Mouse (Mus musculus) subcutaneous adipose tissue, adult 2 months (tissue): Measurements from ENCODE around the gene Snu13. TPM values are rescaled to one million over a fixed set of nuclear protein-coding genes. Genes with fewer than 3 reads are reported as not detected.

ENCODE experiments used
- polyA plus RNA-seq: library from polyadenylated mRNA; depleted of rRNA; stranded (reverse); fragments of >200 nt; gene quantifications from 2 replicates; pipeline ENCODE4 v1.2.3, GENCODE M21; 2012; ENCODE audit warnings: low replicate concordance; rRNA removed

The Snu13 gene
- 50.4 and 75.6 TPM in 2 replicates for polyA plus RNA-seq

DNA sequence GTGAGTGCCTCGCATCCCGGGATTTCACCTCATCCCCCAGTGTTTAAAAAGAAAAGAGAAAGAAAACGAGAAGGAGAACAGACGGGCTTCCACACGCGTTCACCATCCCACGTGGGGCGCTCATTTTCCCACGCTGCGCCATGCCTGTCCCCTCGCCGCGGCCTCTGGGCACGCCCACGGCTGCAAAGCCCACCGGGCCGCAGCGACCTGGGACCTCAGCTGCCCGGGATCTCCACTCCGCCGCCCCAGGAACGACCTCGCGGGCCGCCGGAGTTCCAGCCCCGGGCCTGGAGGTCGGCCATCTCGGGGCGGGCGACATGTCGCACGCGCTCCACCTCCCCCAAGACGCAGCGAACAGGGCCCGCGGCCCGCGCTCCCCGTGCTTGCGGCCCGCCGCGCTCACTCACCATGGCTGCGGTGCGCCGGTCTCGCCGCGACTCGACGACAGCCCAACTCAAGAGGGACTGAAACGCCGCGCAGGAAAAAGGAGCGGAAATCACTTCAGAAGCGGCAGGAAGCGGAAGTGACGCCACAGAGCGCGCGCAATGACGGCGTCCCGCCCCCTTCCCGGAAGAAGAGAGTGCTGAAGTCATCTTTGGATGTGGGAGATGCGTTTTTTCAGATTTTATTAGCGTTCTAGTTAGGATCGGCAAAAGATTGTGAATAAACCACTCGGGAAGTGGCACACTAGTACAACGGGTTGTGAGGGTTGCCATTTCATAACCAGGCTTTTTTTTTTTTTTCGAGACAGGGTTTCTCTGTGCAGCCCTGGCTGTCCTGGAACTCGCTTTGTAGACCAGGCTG lies at the start of gene Snu13:
Gene Snu13 (minus strand): TSS at position 519 of the 804 bp plus-strand sequence.

DNA sequence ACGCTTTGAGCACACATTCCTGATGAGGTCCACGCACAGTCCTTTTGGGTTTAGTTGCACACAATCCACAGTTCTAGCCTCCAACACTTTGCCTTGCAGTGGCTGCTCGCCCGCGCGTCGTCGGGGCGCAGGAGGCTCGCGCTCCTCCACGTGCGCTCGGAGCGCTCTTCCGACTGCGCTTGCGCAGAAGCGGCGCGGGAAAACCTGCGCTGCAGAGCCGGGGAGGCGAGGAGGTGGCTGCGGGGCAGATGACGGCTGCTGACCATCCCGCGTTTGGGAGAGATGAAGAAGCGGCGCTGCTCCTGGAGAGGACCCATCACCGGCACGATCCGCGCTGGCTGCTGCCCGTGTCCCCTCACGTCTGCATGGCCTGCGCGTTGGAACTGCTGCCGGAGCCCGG lies 22.5 kb upstream of the Snu13 start, which contains the start of gene Mei1:
Gene Mei1 (plus strand): TSS at position 99 of the 400 bp plus-strand sequence.

DNA sequence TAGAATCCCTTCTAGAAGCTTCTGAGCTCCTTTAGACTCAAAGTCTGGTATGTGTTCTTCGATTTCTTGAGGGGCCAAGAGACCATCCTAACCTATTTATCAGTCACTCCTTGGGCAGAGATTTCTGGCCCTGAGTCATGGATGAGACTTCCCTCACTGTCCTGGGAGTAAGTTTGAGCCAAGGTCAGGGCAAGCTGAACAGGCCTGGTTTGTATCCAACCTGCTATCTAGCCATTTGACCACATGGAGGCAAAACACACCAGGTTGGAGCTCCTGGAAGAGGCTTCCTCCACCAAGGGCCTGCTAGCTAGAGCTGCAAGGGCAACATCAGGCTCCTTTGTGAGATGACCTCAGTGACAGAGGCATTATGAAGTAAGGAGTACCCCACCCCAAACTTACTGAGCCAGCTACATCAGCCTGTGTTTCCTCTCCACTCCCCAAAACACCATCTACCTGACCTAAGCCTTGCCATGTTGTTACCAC lies 11.4 kb upstream of the Snu13 start, which contains the start of gene 4930407I10Rik:
Gene 4930407I10Rik (plus strand): TSS at position 433 of the 483 bp plus-strand sequence.

DNA sequence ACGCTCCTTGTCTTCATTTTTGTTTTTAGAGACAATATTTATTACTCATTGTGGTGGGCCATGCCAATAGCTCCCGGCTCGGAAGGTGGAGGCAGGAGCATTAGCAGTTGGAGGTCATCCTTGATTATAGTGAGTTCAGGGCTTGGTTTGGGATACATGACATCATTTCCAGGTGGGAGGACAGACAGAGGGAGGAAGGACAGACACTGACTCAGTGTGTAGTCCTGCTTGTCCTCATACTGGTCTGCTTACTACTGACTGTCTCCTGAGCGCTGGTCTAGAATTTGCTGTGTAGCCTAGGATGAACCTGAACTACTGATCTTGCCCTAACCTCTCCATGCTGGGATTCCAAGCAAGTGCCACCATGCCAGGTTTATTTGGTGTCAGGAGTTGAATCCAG lies 13.6 kb downstream of the Snu13 start, which contains the start of gene Desi1:
Gene Desi1 (minus strand): TSS at position 101 of the 400 bp plus-strand sequence.

Other genes starting within 250 kb of the Snu13 start
- gene Tef, start 245.2 kb downstream of the Snu13 start, polyA plus RNA-seq, result 62.7 and 76.8 TPM in 2 replicates
- 39.8 and 42.4 TPM in 2 replicates for gene Tob2, start 188.8 kb downstream of the Snu13 start, polyA plus RNA-seq
- gene Phf5a, start 175.7 kb downstream of the Snu13 start, polyA plus RNA-seq, result 40.8 and 53.1 TPM in 2 replicates
- gene Aco2, start 175.3 kb downstream of the Snu13 start, polyA plus RNA-seq, result 461 and 738 TPM in 2 replicates
- 20.3 and 22.0 TPM in 2 replicates for gene Polr3h, start 121.4 kb downstream of the Snu13 start, polyA plus RNA-seq
- gene Csdc2, start 110.8 kb downstream of the Snu13 start, polyA plus RNA-seq, result 3.8 and 39.1 TPM in 2 replicates
- gene Pmm1, start 86.7 kb downstream of the Snu13 start, polyA plus RNA-seq, result 109 and 124 TPM in 2 replicates
- not detected in 2 replicates for gene 1700029P11Rik, start 67.1 kb downstream of the Snu13 start, polyA plus RNA-seq
- 23.3 and 33.3 TPM in 2 replicates for gene Xrcc6, start 59.8 kb downstream of the Snu13 start, polyA plus RNA-seq
- gene Desi1, start 13.7 kb downstream of the Snu13 start, polyA plus RNA-seq, result 28.1 and 41.7 TPM in 2 replicates
- gene 4930407I10Rik, start 11.6 kb upstream of the Snu13 start, polyA plus RNA-seq, result not detected in 2 replicates
- 0.04 TPM in 1 of 2 replicates, not detected in the other for gene Mei1, start 22.4 kb upstream of the Snu13 start, polyA plus RNA-seq
- gene Ccdc134, start 80.3 kb upstream of the Snu13 start, polyA plus RNA-seq, result 10.0 and 14.9 TPM in 2 replicates
- gene Srebf2, start 99.6 kb upstream of the Snu13 start, polyA plus RNA-seq, result 60.2 and 70.3 TPM in 2 replicates
- 0.40 and 0.62 TPM in 2 replicates for gene Shisa8, start 165.2 kb upstream of the Snu13 start, polyA plus RNA-seq
- 0.40 and 0.66 TPM in 2 replicates for gene Tnfrsf13c, start 176.8 kb upstream of the Snu13 start, polyA plus RNA-seq
- 3.7 and 11.9 TPM in 2 replicates for gene Cenpm, start 197.2 kb upstream of the Snu13 start, polyA plus RNA-seq
- gene 1500009C09Rik, start 204.8 kb upstream of the Snu13 start, polyA plus RNA-seq, result not detected in 2 replicates
- 1.6 and 1.8 TPM in 2 replicates for gene Sept3, start 227.3 kb upstream of the Snu13 start, polyA plus RNA-seq